Mouse (Mus musculus) embryo, embryonic 11.5 days (tissue): Measurements from ENCODE around the gene Lgalsl.

ENCODE experiments used
- DNase-seq: peaks from one replicate; pipeline ENCODE4 v3.0.0-alpha.2; 2012; ENCODE audit warnings: low read depth, low spot score

Lgalsl gene

GRCm38 (mm10) chr11:20784776-20785175 is 46.1 kb downstream of the Lgalsl start:
- DNase-seq, result no peak

- DNase-seq, result no peak
Measured at GRCm38 (mm10) chr11:20783467-20783866, 47.4 kb downstream of the Lgalsl start.

GRCm38 (mm10) chr11:20782620-20783019 is 48.2 kb downstream of the Lgalsl start:
- no peak for DNase-seq

- no peak for DNase-seq
Measured at GRCm38 (mm10) chr11:20780312-20780711, 50.5 kb downstream of the Lgalsl start.

GRCm38 (mm10) chr11:20778861-20779563 is 51.8 kb downstream of the Lgalsl start:
- no peak for DNase-seq

GRCm38 (mm10) chr11:20778298-20778697 is 52.6 kb downstream of the Lgalsl start:
- no peak for DNase-seq

- DNase-seq, result no peak
Measured at GRCm38 (mm10) chr11:20776668-20777067, 54.2 kb downstream of the Lgalsl start.
